Mouse (Mus musculus) olfactory bulb, adult 2 months (tissue): ENCODE data around the gene Prr14.
"Not testable (repeated sequence)": the region's sequence is repeated elsewhere in the genome, so short reads cannot be mapped to it uniquely, and the experiment has no call there.

Source experiments
- CTCF ChIP-seq: fragments of 200-500 bp; IDR thresholded peaks from 2 replicates; pipeline ENCODE4 v1.5.1; 2012; ENCODE audit warnings: low read depth, mild to moderate bottlenecking, low read length, moderate library complexity; ENCODE audit not compliant: insufficient read depth
- POLR2A ChIP-seq: fragments of 200-500 bp; IDR thresholded peaks from 2 replicates; pipeline ENCODE4 v1.6.1; 2012; ENCODE audit warnings: mild to moderate bottlenecking, low read depth, low read length, moderate library complexity; ENCODE audit not compliant: insufficient read depth

DNA sequence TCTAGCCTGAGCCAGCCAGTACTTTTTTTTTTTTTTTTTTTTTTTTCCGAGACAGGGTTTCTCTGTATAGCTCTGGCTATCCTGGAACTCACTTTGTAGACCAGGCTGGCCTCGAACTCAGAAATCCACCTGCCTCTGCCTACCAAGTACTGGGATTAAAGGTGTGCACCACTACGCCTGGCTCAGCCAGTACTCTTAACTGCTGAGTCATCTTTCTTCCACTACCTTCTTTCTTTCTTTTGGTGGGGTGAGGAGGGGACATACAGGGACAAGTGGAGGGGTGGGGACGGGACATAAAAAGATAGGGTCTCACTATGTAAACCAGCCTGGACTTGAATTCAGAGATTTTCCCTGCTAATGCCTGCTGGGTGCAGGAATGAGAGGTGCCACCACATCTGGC lies 50.4 kb downstream of the Prr14 start:
- not testable (repeated sequence) for TF ChIP-seq CTCF, POLR2A
